Mouse (Mus musculus) midbrain, embryonic 16.5 days (tissue): ENCODE measurements around the gene Rad52. TPM values are rescaled to one million over a fixed set of nuclear protein-coding genes. Genes with fewer than 3 reads are reported as not detected.
A peak's percentile ranks its signal among the peaks of the same experiment; 100 is the strongest.

Experiments used
- ATAC-seq: fragments of 200-750 bp; cut with Nextera tagmentation; 2 replicates; pipeline ENCODE4 v1.8.0; 2017; ENCODE audit warnings: moderate TSS enrichment
- H3K27ac ChIP-seq: fragments of 300-500 bp; sonication (generic); 2 replicates; pipeline ENCODE4 v1.5.1; 2014; ENCODE audit warnings: mild to moderate bottlenecking, low read length, mixed read lengths
- H3K27me3 ChIP-seq: fragments of 300-500 bp; sonication (generic); 2 replicates; pipeline ENCODE4 v1.6.1; 2014; ENCODE audit warnings: low read depth, low read length, mixed read lengths; ENCODE audit not compliant: control insufficient read depth, insufficient read depth
- H3K36me3 ChIP-seq: fragments of 300-500 bp; sonication (generic); 2 replicates; pipeline ENCODE4 v1.6.1; 2014; ENCODE audit warnings: mild to moderate bottlenecking, low read length, moderate library complexity, mixed read lengths; ENCODE audit not compliant: control insufficient read depth, insufficient read depth
- H3K4me1 ChIP-seq: fragments of 300-500 bp; sonication (generic); 2 replicates; pipeline ENCODE4 v1.6.1; 2014; ENCODE audit warnings: mild to moderate bottlenecking, low read length, mixed read lengths; ENCODE audit not compliant: control insufficient read depth, insufficient read depth
- H3K4me2 ChIP-seq: fragments of 300-500 bp; sonication (generic); 2 replicates; pipeline ENCODE4 v1.6.1; 2014; ENCODE audit warnings: mild to moderate bottlenecking, low read length, mixed read lengths
- H3K4me3 ChIP-seq: fragments of 300-500 bp; sonication (generic); 2 replicates; pipeline ENCODE4 v1.5.1; 2014; ENCODE audit warnings: low read depth, mild to moderate bottlenecking, low read length, moderate library complexity, mixed read lengths
- H3K9ac ChIP-seq: fragments of 300-500 bp; sonication (generic); 2 replicates; pipeline ENCODE4 v1.6.1; 2014; ENCODE audit warnings: low read depth, low read length, mixed read lengths
- H3K9me3 ChIP-seq: fragments of 300-500 bp; sonication (generic); replicated peaks from 2 replicates; pipeline ENCODE4 v1.6.1; 2014; ENCODE audit warnings: mild to moderate bottlenecking, low read length, mixed read lengths; ENCODE audit not compliant: control insufficient read depth, poor library complexity, severe bottlenecking
- WGBS: fragments of 180-500 bp; shearing (Covaris S2); extraction: QIAGEN DNeasy Blood & Tissue Kit; methylation state at CpG from one replicate; pipeline ENCODE4 v1.1.7; 2014; 5-methylcytosine and 5-hydroxymethylcytosine counted together
- polyA plus RNA-seq: library from polyadenylated mRNA; unstranded; fragments of >200 nt; fragmentation: Nextera tagmentation; extraction: Ambion mirVana; gene quantifications from 2 replicates; pipeline ENCODE4 v1.2.1, GENCODE M21; 2015

Rad52 gene
- 24.1 and 26.6 TPM in 2 replicates for polyA plus RNA-seq

- Histone ChIP-seq H3K4me1 (peaks cover 11% of the 10 kb centered on the region), H3K27ac (peak within 1 kb of the TSS; percentile 90), H3K9me3 (no peaks in the 10 kb centered on the region), H3K27me3 (no peaks in the 10 kb centered on the region), H3K36me3 (no peaks in the 10 kb centered on the region), H3K4me2 (peak within 1 kb of the TSS; percentile 66), H3K9ac (peak within 1 kb of the TSS; percentile 98), H3K4me3 (peak within 1 kb of the TSS; percentile 95)
- peak; percentile 91 for ATAC-seq
- 2% methylated on average over 67 of the region's 67 CpGs for WGBS
Measured at GRCm38 (mm10) chr6:119902204-119903080, at the start of gene Rad52. Rad52 (plus strand) TSS chr6:119902698.

GRCm38 (mm10) chr6:119854156-119854555, 48.3 kb upstream of the Rad52 start:
- H3K4me3 ChIP-seq = no peak overlapping the region
- no peak overlapping the region for H3K9ac ChIP-seq
- H3K4me2 ChIP-seq = no peak overlapping the region
- H3K36me3 ChIP-seq = no peaks in the 10 kb centered on the region
- no peak overlapping the region for H3K27ac ChIP-seq
- peaks cover 9% of the 10 kb centered on the region for H3K4me1 ChIP-seq
- 37% methylated on average over 2 of the region's 2 CpGs for WGBS
- no peaks in the 10 kb centered on the region for H3K9me3 ChIP-seq
- ATAC-seq = no peak
- H3K27me3 ChIP-seq = no peaks in the 10 kb centered on the region

- H3K36me3 ChIP-seq = no peaks in the 10 kb centered on the region
- H3K4me1 ChIP-seq = no peaks in the 10 kb centered on the region
- no peak overlapping the region for H3K27ac ChIP-seq
- no peak overlapping the region for H3K4me2 ChIP-seq
- no peaks in the 10 kb centered on the region for H3K9me3 ChIP-seq
- WGBS = 79% methylated on average over 4 of the region's 4 CpGs
- ATAC-seq = no peak
- H3K9ac ChIP-seq = no peak overlapping the region
- no peak overlapping the region for H3K4me3 ChIP-seq
- H3K27me3 ChIP-seq = no peaks in the 10 kb centered on the region
Measured at GRCm38 (mm10) chr6:119855471-119855870, 47.0 kb upstream of the Rad52 start.

GRCm38 (mm10) chr6:119860236-119860635, 42.3 kb upstream of the Rad52 start:
- no peak for ATAC-seq
- WGBS = 98% methylated on average over 2 of the region's 2 CpGs

GRCm38 (mm10) chr6:119861519-119861918, 41.0 kb upstream of the Rad52 start:
- H3K4me3 ChIP-seq = no peak overlapping the region
- no peak overlapping the region for H3K4me2 ChIP-seq
- H3K27me3 ChIP-seq = no peaks in the 10 kb centered on the region
- no peaks in the 10 kb centered on the region for H3K36me3 ChIP-seq
- ATAC-seq = no peak
- no peaks in the 10 kb centered on the region for H3K4me1 ChIP-seq
- H3K9ac ChIP-seq = no peak overlapping the region
- H3K27ac ChIP-seq = no peak overlapping the region
- WGBS = 27% methylated on average over 8 of the region's 8 CpGs
- H3K9me3 ChIP-seq = no peaks in the 10 kb centered on the region

More at GRCm38 (mm10) chr6:119860236-119860635, 42.3 kb upstream of the Rad52 start:
- Histone ChIP-seq H3K4me1 (no peaks in the 10 kb centered on the region), H3K9me3 (no peaks in the 10 kb centered on the region), H3K9ac (no peak overlapping the region), H3K36me3 (no peaks in the 10 kb centered on the region), H3K4me2 (no peak overlapping the region), H3K27me3 (no peaks in the 10 kb centered on the region), H3K4me3 (no peak overlapping the region), H3K27ac (no peak overlapping the region)

DNA sequence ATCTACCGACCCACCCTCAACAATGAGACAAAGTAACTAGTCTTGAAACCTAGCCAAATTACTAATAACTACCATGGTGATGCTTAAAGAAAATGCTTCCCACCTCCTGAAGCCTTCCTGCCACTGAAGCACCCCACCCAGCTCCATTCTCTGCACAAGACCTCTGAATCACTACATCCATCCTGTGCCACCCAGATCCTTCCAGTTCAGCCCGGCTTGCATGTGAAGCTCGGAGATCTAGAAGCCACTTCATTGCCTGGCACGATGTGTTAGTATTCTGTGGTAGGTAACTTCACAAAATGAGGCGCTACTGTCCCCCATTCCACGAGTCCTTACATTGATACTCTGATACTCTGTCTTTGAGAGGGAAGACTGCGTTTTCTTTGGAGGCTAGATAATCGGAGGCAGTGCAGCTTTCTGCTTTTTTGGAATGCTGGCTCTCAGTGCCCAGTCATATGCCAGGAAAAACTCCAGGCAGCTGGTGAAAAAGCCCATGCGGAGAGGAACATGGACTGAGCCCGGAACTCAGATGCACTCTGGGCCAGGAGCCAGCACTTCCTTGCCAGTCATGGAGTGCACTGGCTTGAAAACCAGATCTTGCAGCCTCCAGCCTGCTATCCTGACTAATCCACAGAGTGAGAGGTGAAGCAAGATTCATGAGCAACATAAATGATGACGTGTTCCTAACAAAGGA, 38.0 kb upstream of the Rad52 start:
- peak; percentile 66; the same call in 1 of the 2 replicates for ATAC-seq
- Histone ChIP-seq H3K4me2 (no peak overlapping the region), H3K27me3 (no peaks in the 10 kb centered on the region), H3K36me3 (no peaks in the 10 kb centered on the region), H3K4me1 (no peaks in the 10 kb centered on the region), H3K4me3 (no peak overlapping the region), H3K27ac (no peak overlapping the region), H3K9me3 (no peaks in the 10 kb centered on the region), H3K9ac (no peak overlapping the region)
- 88% methylated on average over 11 of the region's 11 CpGs for WGBS

GRCm38 (mm10) chr6:119883151-119883550, 19.3 kb upstream of the Rad52 start:
- ATAC-seq = no peak
- Histone ChIP-seq H3K27me3 (no peaks in the 10 kb centered on the region), H3K27ac (no peak overlapping the region), H3K4me1 (no peaks in the 10 kb centered on the region), H3K4me3 (no peak overlapping the region), H3K9me3 (no peaks in the 10 kb centered on the region), H3K36me3 (no peaks in the 10 kb centered on the region), H3K9ac (no peak overlapping the region), H3K4me2 (no peak overlapping the region)
- WGBS = 84% methylated on average over 7 of the region's 7 CpGs

GRCm38 (mm10) chr6:119892711-119893110, 9.8 kb upstream of the Rad52 start:
- 83% methylated on average over 7 of the region's 7 CpGs for WGBS
- no peaks in the 10 kb centered on the region for H3K27me3 ChIP-seq
- no peak overlapping the region for H3K4me3 ChIP-seq
- no peak for ATAC-seq
- H3K9me3 ChIP-seq = no peaks in the 10 kb centered on the region
- H3K9ac ChIP-seq = no peak overlapping the region
- no peak overlapping the region for H3K4me2 ChIP-seq
- H3K27ac ChIP-seq = no peak overlapping the region
- H3K4me1 ChIP-seq = no peaks in the 10 kb centered on the region
- no peaks in the 10 kb centered on the region for H3K36me3 ChIP-seq
